Mouse (Mus musculus) naive thymus-derived CD4-positive, alpha-beta T cell, adult 5 months (primary cell): ENCODE measurements around the gene Smg8. TPM values are rescaled to one million over a fixed set of nuclear protein-coding genes. Genes with fewer than 3 reads are reported as not detected.

ENCODE experiments used
- polyA plus RNA-seq: library from polyadenylated mRNA; unstranded; fragments of 100-300 nt; shearing (Covaris generic); gene quantifications from one replicate; pipeline ENCODE4 v1.2.1, GENCODE M21; 2017

Smg8 gene
- polyA plus RNA-seq = 17.1 TPM

DNA sequence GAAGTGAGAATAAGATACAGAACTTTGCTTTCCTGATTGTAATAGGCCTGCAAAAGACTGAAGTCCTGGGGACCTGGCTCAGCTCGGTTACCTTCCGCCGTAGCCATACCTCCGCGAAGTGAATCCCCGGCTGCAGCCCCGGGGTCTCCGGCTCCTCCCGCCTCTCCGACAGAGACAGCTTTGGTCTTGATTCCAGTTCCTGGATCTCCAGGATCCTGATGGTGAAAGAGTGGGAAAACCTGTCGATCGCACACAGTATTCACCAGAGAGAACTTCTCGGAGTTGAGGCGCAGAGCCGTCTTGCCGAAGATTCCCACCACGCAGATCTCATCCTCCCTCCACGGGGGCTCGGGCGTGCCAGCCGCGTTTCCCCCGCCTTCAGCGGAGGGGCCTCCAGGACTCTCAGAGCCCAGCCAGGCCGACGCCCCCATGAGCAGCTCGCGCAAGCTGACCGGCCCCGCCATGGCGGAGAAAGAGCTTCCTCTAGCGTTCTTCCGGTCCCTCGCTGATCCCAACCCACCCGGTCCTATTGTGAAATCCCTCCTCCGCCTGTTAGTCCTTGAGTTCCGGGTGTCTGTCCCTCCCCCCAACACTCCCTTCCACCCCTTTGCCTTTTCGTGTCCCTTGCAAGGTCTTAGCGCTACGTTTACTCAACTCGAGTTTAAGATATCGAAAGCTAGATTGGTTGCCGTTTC, at the start of gene Smg8:
Gene Smg8, minus strand, starts transcription at position 485 of the 695 bp plus-strand sequence.

DNA sequence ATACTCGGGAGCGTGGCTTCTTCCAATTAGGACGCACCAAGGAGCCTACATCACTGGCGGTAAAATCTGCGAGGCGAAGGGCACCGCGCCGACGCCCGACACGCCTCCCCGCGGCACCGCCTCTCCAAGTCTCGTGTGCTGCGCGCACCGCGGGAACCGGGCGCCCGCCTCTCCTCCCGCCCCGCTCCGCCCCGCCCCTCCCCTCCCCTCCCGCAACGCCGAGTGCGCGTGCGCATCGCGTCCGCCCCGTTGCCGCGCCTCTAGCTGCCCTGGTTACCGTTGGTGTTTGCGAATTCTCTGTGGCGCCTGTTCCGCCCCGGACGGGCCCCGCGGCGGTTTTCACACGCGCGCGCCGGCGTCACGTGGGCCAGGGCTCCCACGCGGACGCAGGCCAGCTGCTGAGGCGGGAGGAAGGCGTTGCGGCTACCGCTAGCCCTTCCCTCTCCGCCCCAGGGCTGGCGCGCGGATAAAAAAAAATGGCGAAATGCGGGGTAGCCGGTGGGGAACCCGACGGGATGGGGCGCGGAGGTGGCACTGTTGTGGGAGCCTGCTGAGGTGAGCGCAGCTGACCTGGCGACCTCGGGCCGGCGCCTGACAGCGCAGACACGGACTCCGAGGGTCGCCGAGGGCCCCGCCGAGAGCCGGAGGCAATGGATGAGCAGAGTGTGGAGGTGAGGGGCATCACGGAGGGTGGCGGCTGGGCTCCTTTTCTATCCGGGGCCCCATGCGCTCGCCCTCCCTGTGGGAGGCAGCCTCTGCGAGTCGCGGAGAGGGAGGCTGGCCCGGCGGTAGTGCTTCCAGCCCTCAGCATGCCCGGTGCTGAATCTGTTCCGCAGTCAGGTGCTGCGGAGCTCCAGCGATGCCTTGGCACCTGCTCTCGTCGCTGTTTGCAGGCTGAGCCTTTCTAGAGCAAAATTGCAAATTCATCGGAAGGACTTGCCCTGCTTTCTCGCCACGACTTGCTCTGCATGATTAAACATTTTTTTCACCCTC, 40.5 kb upstream of the Smg8 start, which contains the start of gene Trim37:
Gene Trim37, plus strand, starts transcription at position 254 of the 993 bp plus-strand sequence.

DNA sequence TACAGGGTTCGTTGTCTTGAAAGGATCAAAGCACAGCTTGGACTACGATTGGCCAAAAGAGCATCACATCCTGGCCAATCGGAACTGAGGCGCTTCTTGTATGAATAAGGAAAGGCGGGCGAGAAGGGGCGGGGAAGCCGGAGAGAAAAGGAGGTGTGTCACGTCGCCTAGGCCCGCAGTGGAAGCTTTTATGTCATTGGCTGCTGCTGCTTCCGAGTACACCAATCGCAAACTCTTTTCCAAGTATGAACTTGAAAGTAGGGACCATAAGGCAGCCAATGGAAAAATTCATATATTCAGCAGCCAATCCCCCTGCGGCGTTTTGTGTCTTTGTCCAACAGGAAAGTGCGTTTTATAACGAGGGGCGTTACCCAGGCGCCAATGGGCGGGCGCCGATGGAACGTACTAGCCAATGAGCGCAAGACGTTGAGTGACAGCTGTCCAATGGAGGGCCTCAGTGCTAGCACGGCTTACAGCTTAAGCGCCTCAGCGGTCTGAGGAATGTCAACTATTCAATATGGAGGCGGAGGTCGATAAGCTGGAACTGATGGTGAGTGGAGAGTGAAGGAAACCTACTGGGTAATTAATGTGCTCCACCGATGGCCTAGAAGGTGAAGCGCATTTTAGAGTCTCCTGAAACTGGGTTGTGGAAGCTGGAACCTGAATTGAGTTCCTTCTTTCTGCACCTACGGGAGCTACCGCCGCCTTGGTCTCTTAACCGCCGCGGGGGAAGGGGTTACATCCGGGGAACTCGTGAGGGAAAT, 22.4 kb upstream of the Smg8 start, which contains the start of gene Ska2:
Gene Ska2, plus strand, starts transcription at position 480 of the 764 bp plus-strand sequence.

DNA sequence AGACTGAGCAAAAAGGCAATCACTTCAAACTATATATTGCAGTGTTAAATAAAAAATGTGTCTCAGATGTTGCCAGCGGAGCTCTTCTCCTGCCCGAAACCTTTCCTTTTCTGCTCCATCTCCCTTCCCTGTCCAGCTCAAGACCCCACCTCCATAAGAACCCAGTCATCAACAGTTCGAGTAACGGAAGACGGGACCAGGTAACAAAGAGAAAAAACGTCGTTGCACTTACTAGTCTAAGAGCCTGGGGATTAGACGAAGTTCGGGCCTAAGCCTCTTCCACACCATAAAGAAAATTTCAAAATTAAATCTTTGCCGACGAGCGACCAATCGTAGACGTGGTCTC, 21.8 kb upstream of the Smg8 start, which contains the start of gene Prr11:
Gene Prr11, minus strand, starts transcription at position 300 of the 346 bp plus-strand sequence.

DNA sequence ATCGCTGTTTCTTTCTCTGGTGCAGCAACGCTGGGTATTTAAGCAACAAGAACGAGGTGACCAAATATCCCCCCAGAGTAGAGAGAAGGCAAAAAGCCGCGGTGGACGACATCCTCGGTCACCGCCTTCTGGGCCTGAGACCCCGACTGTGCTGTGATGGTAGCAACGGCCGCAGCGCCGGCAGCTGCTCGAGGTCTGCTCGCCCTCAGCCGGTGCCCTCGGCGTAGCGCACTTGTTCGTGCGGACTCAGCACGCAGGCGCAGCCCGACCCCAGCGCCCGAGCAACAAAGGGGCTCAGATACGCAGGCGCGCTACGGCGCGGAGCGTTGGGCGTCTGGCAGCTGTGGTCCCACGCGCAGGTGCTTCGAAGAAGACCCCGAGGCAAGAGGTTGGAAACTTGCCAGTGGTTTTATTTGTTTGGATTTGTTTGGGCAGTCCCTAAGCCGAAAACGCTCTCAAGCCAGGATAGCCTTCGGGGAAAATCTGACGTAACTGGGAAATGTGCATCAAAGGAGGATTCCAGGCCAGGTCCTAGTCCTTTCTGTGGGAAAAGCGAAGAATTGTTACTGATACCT, 12.6 kb downstream of the Smg8 start, which contains the start of gene Gdpd1:
Gene Gdpd1, minus strand, starts transcription at position 197 of the 575 bp plus-strand sequence.

Other genes with a start within 250 kb of the Smg8 start
- gene Ypel2, start 93.1 kb downstream of the Smg8 start, polyA plus RNA-seq = 3.0 TPM
- 1.0 TPM for gene Gdpd1, start 12.7 kb downstream of the Smg8 start, polyA plus RNA-seq
- not detected for gene Prr11, start 21.9 kb upstream of the Smg8 start, polyA plus RNA-seq
- 4.3 TPM for gene Ska2, start 22.5 kb upstream of the Smg8 start, polyA plus RNA-seq
- gene Trim37, start 40.3 kb upstream of the Smg8 start, polyA plus RNA-seq = 10.5 TPM